Mouse (Mus musculus) Patski (cell line): ENCODE results near the gene Hist2h3c1. TPM values are rescaled to one million over a fixed set of nuclear protein-coding genes. Genes with fewer than 3 reads are reported as not detected.

Experiments
- ATAC-seq: fragments of 100-300 bp; one replicate; pipeline ENCODE4 v1.8.0; 2021
- CTCF ChIA-PET: fragments of 350-600 bp; sonication (Branson Sonifier 250); formaldehyde crosslinking; loops from one replicate; lab custom pipeline; 2022; ENCODE audit warnings: inconsistent platforms; lab: Charles Lee
- POLR2A ChIA-PET: fragments of 350-600 bp; sonication (Branson Sonifier 250); formaldehyde crosslinking; loops from one replicate; lab custom pipeline; 2022; ENCODE audit warnings: antibody characterized with exemption, inconsistent platforms; lab: Charles Lee
- DNase-seq: peaks from one replicate; pipeline ENCODE4 v3.0.0-alpha.2; 2011; ENCODE audit warnings: low read depth, low spot score
- H3K27me3 ChIP-seq: fragments of 371-371 bp; one replicate; pipeline ENCODE4 v1.5.1; 2021
- CTCF ChIP-seq: fragments of 100-300 bp; IDR thresholded peaks from one replicate; pipeline ENCODE4 v1.5.1; 2021
- in situ Hi-C: fragments of 300-500 bp; cut with MboI; formaldehyde crosslinking; loops from 3 replicates; pipeline ENCODE4 v1.11.1; 2018; ENCODE audit warnings: low pct_unique_long_range_greater_than_20kb, mixed read lengths
- polyA plus RNA-seq: library from polyadenylated mRNA; unstranded; gene quantifications from one replicate; pipeline ENCODE4 v1.2.3, GENCODE M21; 2021

Gene Hist2h3c1
- polyA plus RNA-seq, 1 experiment from 2014 or later = not detected

- in situ Hi-C loops = loop anchor here (5.0 kb wide), 1 partner anchor 46 kb away; the partner anchor contains the start of genes Hist2h2bb and Hist2h3b
- ChIA-PET POLR2A (interaction anchor here (0.7 to 5.6 kb wide), 14 partner anchors 9 to 163 kb away, joined by 3 to 56 read pairs (median 7); partner anchors contain the start of genes Hist2h2aa1, Hist2h2bb, Hist2h3b and Mtmr11), CTCF (interaction anchor here (1.1 to 3.8 kb wide), 9 partner anchors 9 to 155 kb away, joined by 3 to 23 read pairs (median 5); no protein-coding TSS in a partner anchor)
- ATAC-seq (peak; percentile 83), DNase-seq (peak; percentile 98)
- no peak for TF ChIP-seq CTCF
- H3K27me3 ChIP-seq = no peaks in the 10 kb centered on the region
Measured at GRCm38 (mm10) chr3:96220765-96221639, 25.5 kb upstream of the Hist2h3c1 start, which contains the start of the genes Hist2h2ac and Hist2h2be. Gene Hist2h2ac, minus strand, starts transcription at chr3:96220880. Gene Hist2h2be, plus strand, starts transcription at chr3:96221119.

GRCm38 (mm10) chr3:96221640-96222038 is 24.8 kb upstream of the Hist2h3c1 start:
- no peak for ATAC-seq
- ChIA-PET CTCF (interaction anchor here (1.3 to 3.8 kb wide), 6 partner anchors 8 to 155 kb away, joined by 3 to 23 read pairs (median 5); no protein-coding TSS in a partner anchor), POLR2A (interaction anchor here (0.7 to 5.6 kb wide), 12 partner anchors 12 to 164 kb away, joined by 3 to 56 read pairs (median 10); partner anchors contain the start of genes Hist2h2aa1, Hist2h2bb, Hist2h3b and Mtmr11)
- no peak for TF ChIP-seq CTCF
- DNase-seq = no peak
- in situ Hi-C loops = loop anchor here (5.0 kb wide), 1 partner anchor 46 kb away; the partner anchor contains the start of genes Hist2h2bb and Hist2h3b
- no peaks in the 10 kb centered on the region for H3K27me3 ChIP-seq

DNA sequence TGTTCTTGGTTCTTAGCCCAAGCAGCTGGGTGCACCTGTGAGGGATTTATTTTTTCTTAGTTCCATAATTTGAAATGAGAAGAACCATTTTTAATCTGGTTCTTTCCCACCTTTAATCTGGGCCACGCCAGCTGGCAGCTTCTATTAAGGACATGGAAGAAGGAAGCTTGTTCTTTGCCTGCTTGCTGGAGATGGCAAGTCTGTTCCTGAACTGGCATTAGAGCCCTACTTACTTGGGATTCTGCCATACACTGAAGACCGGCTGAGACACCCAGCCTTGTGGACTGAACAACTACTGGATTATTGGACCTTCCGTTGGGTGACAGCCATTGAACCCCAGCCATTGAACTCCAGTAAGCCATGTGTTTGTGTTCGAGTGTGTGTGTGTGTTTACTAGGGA is 23.7 kb upstream of the Hist2h3c1 start:
- no peak for ATAC-seq
- in situ Hi-C loops = loop anchor here (5.0 kb wide), 1 partner anchor 45 kb away; the partner anchor contains the start of genes Hist2h2bb and Hist2h3b
- CTCF ChIA-PET = interaction anchor here (0.6 to 1.7 kb wide), 8 partner anchors 11 to 234 kb away, joined by 3 to 5 read pairs (median 4); partner anchors contain the start of gene Hist2h4

GRCm38 (mm10) chr3:96225421-96225820 is 21.1 kb upstream of the Hist2h3c1 start:
- in situ Hi-C loops = no loop called here
- ATAC-seq = no peak
- no peak for TF ChIP-seq CTCF
- ChIA-PET CTCF (interaction anchor here (2.0 to 2.1 kb wide), 2 partner anchors 11 to 12 kb away, joined by 6 to 9 read pairs; no protein-coding TSS in a partner anchor), POLR2A (no interaction called here)
- no peak for DNase-seq
- H3K27me3 ChIP-seq = no peaks in the 10 kb centered on the region

More for the DNA sequence above, 23.7 kb upstream of the Hist2h3c1 start:
- POLR2A ChIA-PET = interaction anchor here (1.1 to 5.6 kb wide), 3 partner anchors 13 to 46 kb away, joined by 4 to 54 read pairs (median 35); partner anchors contain the start of genes Hist2h2bb and Hist2h3b
- no peak for TF ChIP-seq CTCF
- no peaks in the 10 kb centered on the region for H3K27me3 ChIP-seq
- no peak for DNase-seq

DNA sequence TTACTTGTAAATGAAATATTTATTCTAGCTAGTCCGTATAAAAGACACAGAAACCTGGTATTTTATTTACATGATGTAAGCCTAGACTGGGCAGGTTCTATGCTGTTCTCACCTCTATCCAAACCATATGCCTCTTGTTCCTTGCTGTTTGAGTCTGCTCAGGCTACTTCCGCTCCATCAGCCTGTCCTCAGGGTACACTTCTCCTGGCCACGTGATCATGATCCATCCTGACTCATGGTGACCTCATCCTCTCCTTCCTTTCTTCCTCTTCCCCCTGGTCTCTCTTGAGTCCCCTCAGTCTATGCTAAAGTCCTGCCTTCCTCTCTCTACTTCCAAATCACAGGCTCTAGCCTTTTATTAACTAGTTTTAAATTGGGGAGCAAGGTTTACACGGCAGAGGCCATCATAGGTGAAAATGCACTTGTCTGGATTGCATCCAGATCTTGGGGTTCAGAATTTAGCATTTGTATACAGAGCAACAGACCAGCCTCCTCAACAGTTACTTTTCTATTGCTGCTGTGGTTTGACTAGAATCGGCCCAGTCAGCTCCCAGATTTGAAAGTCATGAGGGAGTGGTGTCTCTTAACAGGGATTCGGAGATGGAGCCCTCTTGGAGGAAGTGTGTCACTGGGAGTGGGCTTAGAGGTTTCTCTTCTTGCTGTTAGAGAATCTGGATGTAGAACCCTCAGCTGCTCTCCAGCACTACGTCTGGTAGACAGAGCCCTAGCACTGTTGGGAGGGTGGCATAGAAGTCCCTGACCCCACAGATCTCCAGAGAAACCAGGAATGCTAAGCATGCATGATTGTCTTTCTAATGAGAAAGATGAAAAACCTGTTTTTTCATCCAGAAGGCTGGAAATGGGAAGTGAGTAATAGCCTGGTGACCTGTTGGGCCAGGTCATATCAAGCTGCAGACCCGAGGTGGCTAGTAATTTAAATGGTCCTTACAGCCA is 19.5 kb upstream of the Hist2h3c1 start:
- TF ChIP-seq CTCF = no peak
- in situ Hi-C loops = no loop called here
- POLR2A ChIA-PET = interaction anchor here (1.1 to 1.4 kb wide), 4 partner anchors 9 to 42 kb away, joined by 3 to 4 read pairs (median 4); no protein-coding TSS in a partner anchor
- CTCF ChIA-PET = interaction anchor here (1.0 to 2.7 kb wide), 4 partner anchors 8 to 14 kb away, joined by 3 to 10 read pairs (median 6); partner anchors contain the start of genes Bola1 and Hist2h2ab
- ATAC-seq (peak; percentile 79), DNase-seq (peak; percentile 54)
- no peaks in the 10 kb centered on the region for H3K27me3 ChIP-seq

GRCm38 (mm10) chr3:96228828-96229227 is 17.7 kb upstream of the Hist2h3c1 start:
- DNase-seq = no peak
- no peak for ATAC-seq
- TF ChIP-seq CTCF = no peak
- H3K27me3 ChIP-seq = no peaks in the 10 kb centered on the region
- POLR2A ChIA-PET = interaction anchor here (1.1 to 2.4 kb wide), 3 partner anchors 8 to 16 kb away, joined by 3 to 6 read pairs (median 6); partner anchors contain the start of genes Bola1, Hist2h2ab, Hist2h2ac and Hist2h2be
- in situ Hi-C loops = no loop called here
- CTCF ChIA-PET = interaction anchor here (1.1 to 2.7 kb wide), 3 partner anchors 9 to 49 kb away, joined by 4 to 10 read pairs (median 8); partner anchors contain the start of genes Bola1 and Hist2h2ab

DNA sequence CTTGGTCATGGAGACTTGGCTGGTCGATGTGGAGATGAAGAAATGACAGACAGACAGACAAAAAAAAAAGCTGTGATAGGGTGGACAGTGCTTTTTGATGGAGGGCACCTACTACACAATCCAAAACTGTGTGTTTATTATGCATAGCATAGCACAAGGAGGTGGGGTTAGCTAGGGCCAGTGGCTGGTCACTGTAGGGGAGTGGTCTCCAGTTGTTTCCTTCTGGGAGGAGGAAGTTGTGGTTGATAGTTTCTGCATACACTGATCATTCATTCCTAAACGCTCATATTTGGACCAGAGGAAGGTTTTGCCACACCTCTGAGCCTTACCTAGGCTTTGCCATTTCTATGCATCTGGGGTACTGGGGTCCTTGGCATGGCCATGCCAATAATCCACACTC is 16.1 kb upstream of the Hist2h3c1 start:
- no peak for TF ChIP-seq CTCF
- POLR2A ChIA-PET = interaction anchor here (2.4 kb wide), 1 partner anchor 10 kb away, joined by 6 read pairs; the partner anchor contains the start of genes Bola1, Hist2h2ab, Hist2h2ac and Hist2h2be
- H3K27me3 ChIP-seq = no peaks in the 10 kb centered on the region
- no peak for DNase-seq
- CTCF ChIA-PET = interaction anchor here (0.7 kb wide), 1 partner anchor 9 kb away, joined by 4 read pairs; the partner anchor contains the start of genes Hist2h2ac and Hist2h2be
- ATAC-seq = no peak
- in situ Hi-C loops = no loop called here

GRCm38 (mm10) chr3:96230910-96231757 is 15.4 kb upstream of the Hist2h3c1 start:
- DNase-seq (no peak), ATAC-seq (no peak)
- ChIA-PET CTCF (no interaction called here), POLR2A (interaction anchor here (0.6 to 2.4 kb wide), 3 partner anchors 11 to 26 kb away, joined by 3 to 6 read pairs (median 6); partner anchors contain the start of genes Bola1, Hist2h2ab, Hist2h2ac and Hist2h2be)
- no peaks in the 10 kb centered on the region for H3K27me3 ChIP-seq
- no peak for TF ChIP-seq CTCF
- in situ Hi-C loops = no loop called here
